Mouse (Mus musculus) lung, embryonic 16.5 days (tissue): ENCODE measurements around the gene Alppl2. TPM values are rescaled to one million over a fixed set of nuclear protein-coding genes. Genes with fewer than 3 reads are reported as not detected.

Source experiments
- ATAC-seq: fragments of 200-750 bp; cut with Nextera tagmentation; 2 replicates; pipeline ENCODE4 v1.8.0; 2017; ENCODE audit warnings: low read depth, mild to moderate bottlenecking, moderate library complexity
- H3K27ac ChIP-seq: fragments of 300-500 bp; sonication (generic); 2 replicates; pipeline ENCODE4 v1.5.1; 2014; ENCODE audit warnings: mild to moderate bottlenecking, control low read depth, low read length
- H3K27me3 ChIP-seq: fragments of 300-500 bp; sonication (generic); 2 replicates; pipeline ENCODE4 v1.6.1; 2014; ENCODE audit warnings: low read depth, low read length, mixed read lengths; ENCODE audit not compliant: control insufficient read depth, insufficient read depth
- H3K36me3 ChIP-seq: fragments of 300-500 bp; sonication (generic); 2 replicates; pipeline ENCODE4 v1.6.1; 2014; ENCODE audit warnings: low read length; ENCODE audit not compliant: control insufficient read depth, insufficient read depth
- H3K4me1 ChIP-seq: fragments of 300-500 bp; sonication (generic); replicated peaks from 2 replicates; pipeline ENCODE4 v1.6.1; 2014; ENCODE audit warnings: low read length, mixed read lengths; ENCODE audit not compliant: control insufficient read depth, insufficient read depth
- H3K4me2 ChIP-seq: fragments of 300-500 bp; sonication (generic); 2 replicates; pipeline ENCODE4 v1.6.1; 2014; ENCODE audit warnings: low read depth, low read length, control low read depth
- H3K4me3 ChIP-seq: fragments of 300-500 bp; sonication (generic); 2 replicates; pipeline ENCODE4 v1.5.1; 2014; ENCODE audit warnings: mild to moderate bottlenecking, low read length, control low read depth
- H3K9ac ChIP-seq: fragments of 300-500 bp; sonication (generic); 2 replicates; pipeline ENCODE4 v1.6.1; 2014; ENCODE audit warnings: low read length, control low read depth
- H3K9me3 ChIP-seq: fragments of 300-500 bp; sonication (generic); 2 replicates; pipeline ENCODE4 v1.6.1; 2016; ENCODE audit warnings: low read length; ENCODE audit not compliant: control insufficient read depth
- WGBS: fragments of 180-500 bp; shearing (Covaris S2); extraction: QIAGEN DNeasy Blood & Tissue Kit; methylation state at CpG from one replicate; pipeline ENCODE4 v1.1.7; 2014; 5-methylcytosine and 5-hydroxymethylcytosine counted together
- polyA plus RNA-seq: library from polyadenylated mRNA; unstranded; fragments of >200 nt; fragmentation: Nextera tagmentation; extraction: Ambion mirVana; gene quantifications from 2 replicates; pipeline ENCODE4 v1.2.1, GENCODE M21; 2015

The Alppl2 gene
- polyA plus RNA-seq, 1 experiment from 2014 or later = not detected

GRCm38 (mm10) chr1:87060913-87061312 lies 28.8 kb downstream of the Alppl2 start:
- H3K27me3 ChIP-seq = no peaks in the 10 kb centered on the region
- H3K36me3 ChIP-seq = no peaks in the 10 kb centered on the region
- no peak for ATAC-seq
- H3K4me3 ChIP-seq = no peak overlapping the region
- H3K4me2 ChIP-seq = no peak overlapping the region
- H3K27ac ChIP-seq = no peak overlapping the region
- no peak overlapping the region for H3K9ac ChIP-seq
- H3K9me3 ChIP-seq = no peaks in the 10 kb centered on the region
- H3K4me1 ChIP-seq = no peaks in the 10 kb centered on the region

GRCm38 (mm10) chr1:87059042-87059665 lies 30.6 kb downstream of the Alppl2 start:
- Histone ChIP-seq H3K27me3 (no peaks in the 10 kb centered on the region), H3K9ac (no peak overlapping the region), H3K9me3 (no peaks in the 10 kb centered on the region), H3K36me3 (no peaks in the 10 kb centered on the region), H3K4me1 (no peaks in the 10 kb centered on the region), H3K27ac (no peak overlapping the region), H3K4me3 (no peak overlapping the region), H3K4me2 (no peak overlapping the region)
- 66% methylated on average over 8 of the region's 8 CpGs for WGBS
- no peak for ATAC-seq

GRCm38 (mm10) chr1:87057075-87057474 lies 32.7 kb downstream of the Alppl2 start:
- H3K9ac ChIP-seq = no peak overlapping the region
- H3K36me3 ChIP-seq = no peaks in the 10 kb centered on the region
- WGBS = 69% methylated on average over 4 of the region's 4 CpGs
- no peak for ATAC-seq
- H3K4me2 ChIP-seq = no peak overlapping the region
- no peaks in the 10 kb centered on the region for H3K9me3 ChIP-seq
- H3K27me3 ChIP-seq = no peaks in the 10 kb centered on the region
- H3K4me3 ChIP-seq = no peak overlapping the region
- H3K4me1 ChIP-seq = no peaks in the 10 kb centered on the region
- no peak overlapping the region for H3K27ac ChIP-seq

GRCm38 (mm10) chr1:87051369-87051768 lies 38.4 kb downstream of the Alppl2 start:
- Histone ChIP-seq H3K9me3 (no peaks in the 10 kb centered on the region), H3K4me3 (no peak overlapping the region), H3K4me2 (no peak overlapping the region), H3K27me3 (no peaks in the 10 kb centered on the region), H3K9ac (no peak overlapping the region), H3K4me1 (no peaks in the 10 kb centered on the region), H3K36me3 (0 out of 2 replicates have a peak, but pooled peaks cover 2% of the 10 kb centered on the region), H3K27ac (no peak overlapping the region)
- 75% methylated on average over 4 of the region's 4 CpGs for WGBS
- ATAC-seq = no peak

GRCm38 (mm10) chr1:87050700-87051099 lies 39.0 kb downstream of the Alppl2 start:
- H3K4me2 ChIP-seq = no peak overlapping the region
- no peaks in the 10 kb centered on the region for H3K4me1 ChIP-seq
- 0 out of 2 replicates have a peak, but pooled peaks cover 2% of the 10 kb centered on the region for H3K36me3 ChIP-seq
- H3K4me3 ChIP-seq = no peak overlapping the region
- no peak for ATAC-seq
- 60% methylated on average over 1 of the region's 1 CpGs for WGBS
- H3K9me3 ChIP-seq = no peaks in the 10 kb centered on the region
- H3K9ac ChIP-seq = no peak overlapping the region
- H3K27ac ChIP-seq = no peak overlapping the region
- H3K27me3 ChIP-seq = no peaks in the 10 kb centered on the region

- Histone ChIP-seq H3K9ac (no peak overlapping the region), H3K27ac (no peak overlapping the region), H3K27me3 (no peaks in the 10 kb centered on the region), H3K4me2 (no peak overlapping the region), H3K36me3 (0 out of 2 replicates have a peak, but pooled peaks cover 2% of the 10 kb centered on the region), H3K4me1 (no peaks in the 10 kb centered on the region), H3K9me3 (no peaks in the 10 kb centered on the region), H3K4me3 (no peak overlapping the region)
- 73% methylated on average over 3 of the region's 3 CpGs for WGBS
- ATAC-seq = no peak
These were observed 39.7 kb downstream of the Alppl2 start for GRCm38 (mm10) chr1:87050072-87050471.

- no peaks in the 10 kb centered on the region for H3K27me3 ChIP-seq
- H3K9ac ChIP-seq = no peak overlapping the region
- H3K4me1 ChIP-seq = peaks cover under 1% of the 10 kb centered on the region; the same call in 1 of the 2 replicates
- no peaks in the 10 kb centered on the region for H3K36me3 ChIP-seq
- ATAC-seq = peak; percentile 47
- H3K9me3 ChIP-seq = no peaks in the 10 kb centered on the region
- no peak overlapping the region for H3K4me2 ChIP-seq
- no peak overlapping the region for H3K4me3 ChIP-seq
- 0% methylated on average over 1 of the region's 1 CpGs for WGBS
- H3K27ac ChIP-seq = no peak overlapping the region
These were observed 47.8 kb downstream of the Alppl2 start for GRCm38 (mm10) chr1:87041814-87042438.

GRCm38 (mm10) chr1:87041119-87041518 lies 48.6 kb downstream of the Alppl2 start:
- H3K36me3 ChIP-seq = no peaks in the 10 kb centered on the region
- H3K4me3 ChIP-seq = no peak overlapping the region
- H3K4me1 ChIP-seq = peaks cover 9% of the 10 kb centered on the region
- H3K27ac ChIP-seq = no peak overlapping the region
- no peak overlapping the region for H3K4me2 ChIP-seq
- H3K9ac ChIP-seq = no peak overlapping the region
- WGBS = 17% methylated on average over 3 of the region's 3 CpGs
- no peaks in the 10 kb centered on the region for H3K9me3 ChIP-seq
- peak; percentile 26; the same call in 1 of the 2 replicates for ATAC-seq
- no peaks in the 10 kb centered on the region for H3K27me3 ChIP-seq

- no peaks in the 10 kb centered on the region for H3K36me3 ChIP-seq
- H3K9ac ChIP-seq = no peak overlapping the region
- ATAC-seq = no peak
- no peak overlapping the region for H3K4me3 ChIP-seq
- 89% methylated on average over 2 of the region's 2 CpGs for WGBS
- no peaks in the 10 kb centered on the region for H3K27me3 ChIP-seq
- no peak overlapping the region for H3K4me2 ChIP-seq
- no peaks in the 10 kb centered on the region for H3K9me3 ChIP-seq
- no peak overlapping the region for H3K27ac ChIP-seq
- H3K4me1 ChIP-seq = peaks cover 25% of the 10 kb centered on the region
These were observed 51.2 kb downstream of the Alppl2 start for GRCm38 (mm10) chr1:87038477-87039070.
